Mouse (Mus musculus): Measurements from ENCODE around the gene Eci2. TPM values are rescaled to one million over a fixed set of nuclear protein-coding genes. Genes with fewer than 3 reads are reported as not detected.
"Not testable (repeated sequence)": the region's sequence is repeated elsewhere in the genome, so short reads cannot be mapped to it uniquely, and the experiment has no call there.

Gene Eci2
- polyA plus RNA-seq, 1 experiment from 2014 or later = 111 TPM

GRCm38 (mm10) chr13:34956901-34957300, 70.0 kb downstream of the Eci2 start:
- no peak overlapping the region for H3K4me2 ChIP-seq (replicated peaks)
- H3K27ac ChIP-seq = no peak overlapping the region
- 89% methylated on average over 4 of the region's 4 CpGs for whole genome bisulfite sequencing
- no peaks in the 10 kb centered on the region for H3K4me1 ChIP-seq (replicated peaks)
- no peaks in the 10 kb centered on the region for H3K36me3 ChIP-seq
- H3K4me3 ChIP-seq (replicated peaks) = no peak overlapping the region
- H3K9me3 ChIP-seq = no peaks in the 10 kb centered on the region
- no peaks in the 10 kb centered on the region for H3K27me3 ChIP-seq
- ATAC-seq = no peak
- H3K9ac ChIP-seq (replicated peaks) = no peak overlapping the region

- H3K36me3 ChIP-seq; H3K27ac ChIP-seq; H3K27me3 ChIP-seq; ATAC-seq; H3K9me3 ChIP-seq; H3K9ac ChIP-seq (replicated peaks); H3K4me3 ChIP-seq (replicated peaks); H3K4me1 ChIP-seq (replicated peaks); H3K4me2 ChIP-seq (replicated peaks): not testable (repeated sequence)
- 91% methylated on average over 2 of the region's 2 CpGs for WGBS
Observed at GRCm38 (mm10) chr13:34951437-34951836, 75.5 kb downstream of the Eci2 start.

GRCm38 (mm10) chr13:34942370-34942769, 84.5 kb downstream of the Eci2 start:
- H3K9ac ChIP-seq (replicated peaks) = no peak overlapping the region
- ATAC-seq = no peak

GRCm38 (mm10) chr13:34934931-34935644, 91.8 kb downstream of the Eci2 start:
- no peak overlapping the region for H3K9ac ChIP-seq (replicated peaks)
- H3K4me2 ChIP-seq (replicated peaks) = no peak overlapping the region
- no peaks in the 10 kb centered on the region for H3K4me1 ChIP-seq (replicated peaks)
- no peaks in the 10 kb centered on the region for H3K36me3 ChIP-seq
- H3K27me3 ChIP-seq = no peaks in the 10 kb centered on the region
- no peak for ATAC-seq
- no peaks in the 10 kb centered on the region for H3K9me3 ChIP-seq
- 81% methylated on average over 10 of the region's 10 CpGs for WGBS
- no peak overlapping the region for H3K4me3 ChIP-seq (replicated peaks)
- H3K27ac ChIP-seq = no peak overlapping the region

More at GRCm38 (mm10) chr13:34942370-34942769, 84.5 kb downstream of the Eci2 start:
- no peaks in the 10 kb centered on the region for H3K4me1 ChIP-seq (replicated peaks)
- no peak overlapping the region for H3K4me3 ChIP-seq (replicated peaks)
- no peak overlapping the region for H3K27ac ChIP-seq
- H3K36me3 ChIP-seq = no peaks in the 10 kb centered on the region
- no peak overlapping the region for H3K4me2 ChIP-seq (replicated peaks)
- no peaks in the 10 kb centered on the region for H3K9me3 ChIP-seq
- H3K27me3 ChIP-seq = no peaks in the 10 kb centered on the region

Other genes with a start within 250 kb of the Eci2 start
- gene Prpf4b, start 151.8 kb downstream of the Eci2 start, polyA plus RNA-seq (2015; fragmentation: Nextera tagmentation; extraction: Ambion mirVana) = 80.2 and 80.9 TPM in 2 replicates
- gene Fam217a, start 102.8 kb downstream of the Eci2 start, polyA plus RNA-seq (2015; fragmentation: Nextera tagmentation; extraction: Ambion mirVana) = 0.76 and 1.1 TPM in 2 replicates
- not detected in 2 replicates for gene 4933417A18Rik, start 102.7 kb downstream of the Eci2 start, polyA plus RNA-seq (2015; fragmentation: Nextera tagmentation; extraction: Ambion mirVana)
- 0.31 and 0.47 TPM in 2 replicates for gene Eci3, start 63.3 kb downstream of the Eci2 start, polyA plus RNA-seq (2015; fragmentation: Nextera tagmentation; extraction: Ambion mirVana)

Measured in midbrain, embryonic 13.5 days (tissue).